Mouse (Mus musculus): ENCODE data around the gene Spred2. TPM values are rescaled to one million over a fixed set of nuclear protein-coding genes. Genes with fewer than 3 reads are reported as not detected.
"Not testable (repeated sequence)": the region's sequence is repeated elsewhere in the genome, so short reads cannot be mapped to it uniquely, and the experiment has no call there.

Spred2 gene
- total RNA-seq, 2 experiments from 2014 or later: 88.2 to 89.4 TPM

DNA sequence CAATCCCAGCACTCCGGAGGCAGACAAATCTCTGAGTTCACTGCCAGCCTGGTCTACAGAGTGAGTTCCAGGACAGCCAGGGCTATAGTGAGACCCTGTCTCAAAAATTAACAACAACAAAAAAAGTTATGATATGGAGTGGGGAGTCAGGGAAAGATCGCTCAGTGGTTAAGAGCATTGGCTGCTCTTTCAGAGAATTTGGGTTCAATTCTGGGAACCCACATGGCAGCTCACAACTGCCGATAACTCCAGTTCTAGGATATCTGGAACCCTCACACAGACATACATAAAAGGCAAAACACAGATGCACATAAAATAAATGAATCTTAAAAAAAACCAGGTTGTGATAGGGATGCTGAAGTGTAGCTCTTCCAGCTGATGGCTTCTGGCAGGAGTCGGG is 104.8 kb downstream of the Spred2 start:
- Histone ChIP-seq H3K27ac (no peak overlapping the region), H3K4me3 (no peak overlapping the region)
- no peak for DNase-seq (ENCODE audit: low spot score in 2 of 2)
- no peak for TF ChIP-seq CTCF (conservative IDR thresholded peaks at IDR 0.05)

GRCm38 (mm10) chr11:20030973-20031372 is 106.8 kb downstream of the Spred2 start:
- H3K27ac ChIP-seq; H3K4me3 ChIP-seq; DNase-seq (ENCODE audit: low spot score in 2 of 2): not testable (repeated sequence)

DNA sequence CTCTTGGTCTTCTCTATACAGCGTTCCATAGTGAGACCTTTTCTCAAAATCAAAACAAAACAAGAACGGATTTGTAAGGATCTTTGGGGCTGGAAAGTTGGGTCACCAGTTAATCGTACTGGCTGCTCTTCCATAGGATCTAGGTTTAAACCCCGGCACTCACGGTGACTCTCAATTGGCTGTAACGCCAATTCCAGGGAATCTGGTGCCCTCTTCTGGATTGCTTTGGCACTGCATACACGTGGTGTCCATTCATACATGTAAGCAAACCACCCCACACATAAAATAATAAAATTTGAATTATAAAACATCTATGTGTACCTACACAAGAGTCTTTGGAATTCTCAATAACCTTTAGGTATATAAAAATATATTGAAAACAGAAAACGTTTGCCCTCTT is 107.4 kb downstream of the Spred2 start:
- TF ChIP-seq CTCF (conservative IDR thresholded peaks at IDR 0.05): peak; percentile 83
- H3K27ac ChIP-seq: no peak overlapping the region
- no peak overlapping the region for H3K4me3 ChIP-seq
- DNase-seq (ENCODE audit: low spot score in 2 of 2): no peak

- H3K27ac ChIP-seq: peak overlapping the region; percentile 91; the same call in 1 of the 2 replicates
- DNase-seq (ENCODE audit: low spot score in 2 of 2): no peak
Measured at GRCm38 (mm10) chr11:20033541-20034160, 109.5 kb downstream of the Spred2 start.

DNA sequence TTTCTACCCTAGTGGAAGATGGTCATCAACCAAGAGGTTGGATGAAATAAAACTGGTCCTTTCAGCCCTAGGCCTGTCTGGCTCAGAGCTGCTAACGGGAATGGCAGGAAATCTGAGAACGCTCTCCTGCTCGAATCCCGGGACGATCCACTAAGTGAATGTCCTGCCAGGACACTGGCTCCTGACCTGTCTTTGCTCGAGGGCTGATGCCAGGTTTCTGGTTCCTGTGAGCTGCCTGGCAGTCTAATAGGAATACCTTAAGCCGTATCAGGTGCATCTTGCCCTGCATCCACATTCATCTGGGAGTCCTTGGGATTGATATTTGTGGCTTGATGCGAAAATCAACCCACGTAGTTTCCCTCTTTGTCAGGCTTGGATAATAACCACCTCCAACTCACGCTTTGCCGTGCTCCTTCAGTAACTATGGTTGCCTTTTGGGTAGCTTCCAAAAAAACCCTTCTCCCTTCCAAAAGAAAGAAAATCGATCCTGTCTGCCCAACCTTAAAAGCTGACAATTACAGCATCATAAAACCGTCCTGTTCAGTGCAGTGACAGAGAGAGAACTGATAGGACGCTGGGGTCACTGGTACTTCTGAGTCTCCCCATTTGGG is 110.3 kb downstream of the Spred2 start:
- Histone ChIP-seq H3K4me3 (no peak overlapping the region), H3K27ac (peak overlapping the region; percentile 91)
- DNase-seq (ENCODE audit: low spot score in 2 of 2): no peak
- TF ChIP-seq CTCF (conservative IDR thresholded peaks at IDR 0.05): no peak

More at GRCm38 (mm10) chr11:20033541-20034160, 109.5 kb downstream of the Spred2 start:
- H3K4me3 ChIP-seq: no peak overlapping the region
- TF ChIP-seq CTCF (conservative IDR thresholded peaks at IDR 0.05): no peak

DNA sequence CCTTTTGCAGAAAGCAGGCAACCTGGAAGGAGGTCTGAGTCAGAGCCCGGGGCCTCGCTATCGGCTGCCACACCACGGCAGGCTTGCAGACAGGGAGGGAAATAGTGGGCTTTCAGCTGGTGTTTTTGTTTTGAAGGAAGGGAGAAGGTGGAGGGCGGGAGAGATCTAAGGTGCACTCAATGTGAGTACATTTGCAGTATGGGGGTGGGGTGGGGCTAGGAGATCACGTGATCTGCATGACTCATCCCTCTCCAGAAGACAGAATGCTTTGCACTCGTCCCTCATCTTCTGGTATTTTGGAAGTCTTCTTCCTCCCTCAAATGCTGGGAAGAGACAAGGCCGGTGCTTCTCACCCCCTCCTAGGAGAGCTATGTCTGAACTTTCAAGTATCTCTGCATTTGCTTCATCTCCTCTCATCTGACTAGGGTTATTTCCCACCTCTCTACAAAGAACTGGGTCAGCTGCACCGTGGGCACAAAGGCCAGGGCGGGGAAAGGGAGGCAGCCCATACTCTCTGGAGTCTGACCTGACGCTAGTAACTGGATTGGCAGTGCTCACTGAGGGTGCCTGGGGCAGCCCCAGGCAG is 111.3 kb downstream of the Spred2 start:
- peak overlapping the region; percentile 91 for H3K27ac ChIP-seq
- H3K4me3 ChIP-seq: no peak overlapping the region
- TF ChIP-seq CTCF (conservative IDR thresholded peaks at IDR 0.05): no peak
- DNase-seq (ENCODE audit: low spot score in 2 of 2): peak; percentile 51 to 72

DNA sequence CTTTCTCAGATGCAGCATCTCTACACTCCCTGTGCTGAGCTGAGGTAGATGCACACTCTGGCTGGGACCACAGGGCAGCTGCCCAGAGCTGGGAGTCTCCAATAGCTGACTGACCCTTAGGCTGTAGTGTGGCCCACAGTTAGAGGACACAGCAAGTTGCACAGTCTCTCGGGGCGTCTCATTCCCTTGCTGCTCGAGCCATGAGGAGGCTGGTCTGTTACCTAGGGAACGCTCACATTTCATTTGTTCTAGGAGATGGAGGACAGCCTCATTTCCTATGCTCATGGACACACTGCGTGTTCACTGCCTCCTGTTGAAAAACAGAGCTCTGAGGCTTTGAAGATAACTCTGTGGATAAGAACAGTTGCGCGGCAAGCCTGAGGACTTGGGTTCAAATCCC is 111.8 kb downstream of the Spred2 start:
- no peak overlapping the region for H3K4me3 ChIP-seq

GRCm38 (mm10) chr11:20037739-20038138 is 113.6 kb downstream of the Spred2 start:
- DNase-seq (ENCODE audit: low spot score in 2 of 2): no peak
- H3K4me3 ChIP-seq: no peak overlapping the region
- peak overlapping the region; percentile 91 for H3K27ac ChIP-seq
- no peak for TF ChIP-seq CTCF (conservative IDR thresholded peaks at IDR 0.05)

More for the DNA sequence above, 111.8 kb downstream of the Spred2 start:
- peak in 1 of 2 experiments; percentile 58 for DNase-seq (ENCODE audit: low spot score in 2 of 2)
- H3K27ac ChIP-seq: peak overlapping the region; percentile 91
- no peak for TF ChIP-seq CTCF (conservative IDR thresholded peaks at IDR 0.05)

- TF ChIP-seq CTCF (conservative IDR thresholded peaks at IDR 0.05): no peak
- Histone ChIP-seq H3K4me3 (peak overlapping the region; percentile 6; the same call in 1 of the 2 replicates), H3K27ac (peak overlapping the region; percentile 91)
- peak; percentile 56 to 69 for DNase-seq (ENCODE audit: low spot score in 2 of 2)
Measured at GRCm38 (mm10) chr11:20038723-20039122, 114.5 kb downstream of the Spred2 start.

DNA sequence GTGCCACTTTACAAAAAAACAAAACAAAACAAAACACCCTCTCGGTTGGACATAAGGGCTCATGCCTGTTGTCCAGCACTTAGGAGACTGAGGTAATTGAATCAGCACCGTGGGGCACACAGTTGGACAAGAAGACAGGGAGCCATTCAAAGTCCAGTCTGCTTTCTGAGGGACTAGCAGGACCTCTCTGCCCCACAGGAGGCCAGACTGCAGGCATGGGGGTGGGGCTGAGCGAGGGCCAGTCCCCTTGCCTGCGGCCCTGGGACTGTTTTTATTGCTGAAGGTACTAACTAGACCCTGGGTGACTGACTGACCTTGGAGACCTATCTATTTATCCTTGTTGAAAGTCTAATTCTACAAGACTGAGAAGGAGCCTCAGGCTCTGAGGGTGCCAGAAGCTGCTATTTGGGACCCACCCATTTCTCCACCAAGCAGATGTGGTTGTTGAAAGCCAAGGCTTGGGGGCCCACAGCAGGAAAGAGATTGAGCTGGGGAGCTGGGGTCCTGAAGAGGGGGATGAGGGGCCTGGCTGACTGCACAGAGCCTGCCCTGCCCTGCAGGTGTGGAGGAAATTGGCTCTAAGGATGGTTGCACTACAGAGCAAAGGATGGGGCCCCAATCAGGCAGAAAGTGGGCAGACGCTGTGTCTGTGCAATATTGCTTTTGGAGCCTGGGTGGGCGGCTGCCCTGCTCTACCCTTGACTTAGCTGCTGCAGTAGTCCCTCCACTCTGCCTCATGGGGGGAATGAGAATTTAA is 117.2 kb downstream of the Spred2 start:
- Histone ChIP-seq H3K27ac (peak overlapping the region; percentile 84), H3K4me3 (no peak overlapping the region)
- DNase-seq (ENCODE audit: low spot score in 2 of 2): no peak
- no peak for TF ChIP-seq CTCF (conservative IDR thresholded peaks at IDR 0.05)

DNA sequence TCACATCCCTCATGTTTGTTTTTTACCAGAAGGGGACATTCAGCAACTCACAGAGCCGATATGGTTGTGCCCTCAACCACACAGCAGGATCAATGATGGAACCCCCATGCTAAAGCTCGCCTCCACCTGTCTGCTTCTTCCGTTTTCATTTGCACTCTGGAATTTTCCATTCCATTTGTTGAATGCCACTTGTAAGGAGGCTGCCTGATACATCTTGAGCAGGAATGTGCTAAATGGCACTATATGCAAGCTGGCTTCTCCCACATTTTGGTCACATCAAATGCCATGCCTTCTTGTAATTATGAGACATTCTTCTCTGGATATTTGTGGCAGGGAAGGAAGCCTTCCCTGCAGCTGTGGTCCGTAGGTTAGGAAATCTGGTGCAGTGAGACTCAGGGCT is 117.9 kb downstream of the Spred2 start:
- TF ChIP-seq CTCF (conservative IDR thresholded peaks at IDR 0.05): no peak
- peak; percentile 35 to 49 for DNase-seq (ENCODE audit: low spot score in 2 of 2)
- Histone ChIP-seq H3K4me3 (no peak overlapping the region), H3K27ac (peak overlapping the region; percentile 84)

DNA sequence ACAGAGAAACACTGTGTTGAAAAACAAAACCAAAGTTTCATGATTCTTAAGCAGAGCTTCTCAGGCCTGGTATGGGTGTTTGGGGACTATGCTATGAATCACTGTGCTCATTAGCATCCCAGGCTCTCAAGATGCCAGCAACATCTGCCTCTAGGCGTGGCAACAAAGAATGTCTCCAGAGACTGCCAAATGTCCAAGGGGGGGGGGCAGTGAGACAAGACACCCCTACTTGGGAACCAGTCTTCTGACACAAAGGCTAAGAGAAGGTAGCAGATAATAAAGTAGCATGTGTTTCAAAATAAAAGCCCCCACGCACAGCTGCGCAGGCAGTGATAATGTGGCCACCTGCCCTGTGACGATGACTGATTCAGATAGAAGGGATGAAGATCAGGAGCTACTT is 119.1 kb downstream of the Spred2 start:
- Histone ChIP-seq H3K4me3 (no peak overlapping the region), H3K27ac (peak overlapping the region; percentile 84)
- DNase-seq (ENCODE audit: low spot score in 2 of 2): no peak
- no peak for TF ChIP-seq CTCF (conservative IDR thresholded peaks at IDR 0.05)

- no peak overlapping the region for H3K4me3 ChIP-seq
- peak overlapping the region; percentile 62 for H3K27ac ChIP-seq
- TF ChIP-seq CTCF (conservative IDR thresholded peaks at IDR 0.05): peak; percentile 70
- DNase-seq (ENCODE audit: low spot score in 2 of 2): no peak
Measured at GRCm38 (mm10) chr11:20045586-20045985, 121.4 kb downstream of the Spred2 start.
